Mouse (Mus musculus) heart, postnatal 0 days (tissue): ENCODE measurements around the gene Ei24.

Experiments
- CTCF ChIP-seq: IDR thresholded peaks from 2 replicates; pipeline ENCODE4 v1.5.1; 2016; ENCODE audit warnings: antibody characterized with exemption, control low read depth, low read depth
- EP300 ChIP-seq: IDR thresholded peaks from 2 replicates; pipeline ENCODE4 v1.6.1; 2016; ENCODE audit warnings: antibody characterized with exemption, low read depth

- no peak for TF ChIP-seq CTCF
- TF ChIP-seq EP300: no peak
These were observed 13.3 kb downstream of the Ei24 start for GRCm38 (mm10) chr9:36783921-36784320.
